Mouse (Mus musculus) spleen, adult 2 months (tissue): ENCODE measurements around the gene Habp2. TPM values are rescaled to one million over a fixed set of nuclear protein-coding genes. Genes with fewer than 3 reads are reported as not detected.
A peak's percentile ranks its signal among the peaks of the same experiment; 100 is the strongest.

Source experiments
- DNase-seq, 2 experiments: peaks; one replicate each; pipeline versions ENCODE4 v3.0.0 to v3.0.0-alpha.2; 2012 to 2021; ENCODE audit warnings: low spot score in 2 of 2, low read depth in 1 of 2
- H3K27ac ChIP-seq: fragments of 200-500 bp; 2 replicates; pipeline ENCODE4 v1.5.1; 2012; ENCODE audit warnings: low read length, inconsistent platforms; ENCODE audit not compliant: insufficient read depth
- H3K27me3 ChIP-seq: fragments of 200-500 bp; 2 replicates; pipeline ENCODE4 v1.6.1; 2012; ENCODE audit warnings: mild to moderate bottlenecking, moderate library complexity, low read length, inconsistent platforms; ENCODE audit not compliant: control insufficient read depth, insufficient read depth
- H3K36me3 ChIP-seq: fragments of 200-500 bp; 2 replicates; pipeline ENCODE4 v1.6.1; 2012; ENCODE audit warnings: mild to moderate bottlenecking, low read length, inconsistent platforms; ENCODE audit not compliant: control insufficient read depth, insufficient read depth
- H3K4me1 ChIP-seq: fragments of 200-500 bp; 2 replicates; pipeline ENCODE4 v1.6.1; 2011; ENCODE audit warnings: inconsistent platforms; ENCODE audit not compliant: control insufficient read depth, insufficient read depth, insufficient read length
- H3K4me3 ChIP-seq: fragments of 200-500 bp; 2 replicates; pipeline ENCODE4 v1.5.1; 2011; ENCODE audit warnings: mild to moderate bottlenecking, inconsistent platforms; ENCODE audit not compliant: insufficient read depth, insufficient read length; ENCODE audit errors: extremely low read depth
- CTCF ChIP-seq: fragments of 200-500 bp; IDR thresholded peaks from 2 replicates; pipeline ENCODE4 v1.5.1; 2011; ENCODE audit warnings: mild to moderate bottlenecking, inconsistent platforms; ENCODE audit not compliant: insufficient read depth, insufficient read length, insufficient replicate concordance; ENCODE audit errors: extremely low read depth
- POLR2A ChIP-seq: fragments of 200-500 bp; IDR thresholded peaks from 2 replicates; pipeline ENCODE4 v1.6.1; 2011; ENCODE audit warnings: low read depth, low read length, inconsistent platforms
- WGBS: fragments of 180-500 bp; shearing (Covaris S2); methylation state at CpG from one replicate; pipeline ENCODE4 v1.1.7; 2018; 5-methylcytosine and 5-hydroxymethylcytosine counted together
- polyA plus RNA-seq: library from polyadenylated mRNA; depleted of rRNA; stranded (reverse); fragments of >200 nt; gene quantifications from 2 replicates; pipeline ENCODE4 v1.2.3, GENCODE M21; 2012

Gene Habp2
- polyA plus RNA-seq, 1 experiment = 1.7 TPM

GRCm38 (mm10) chr19:56292335-56292734 is 5.4 kb downstream of the Habp2 start:
- H3K27ac ChIP-seq = no peak overlapping the region
- no peak for DNase-seq
- H3K36me3 ChIP-seq = no peaks in the 10 kb centered on the region
- no peaks in the 10 kb centered on the region for H3K4me1 ChIP-seq
- H3K27me3 ChIP-seq = no peaks in the 10 kb centered on the region
- TF ChIP-seq CTCF (no peak), POLR2A (no peak)
- WGBS = 80% methylated on average over 9 of the region's 9 CpGs
- H3K4me3 ChIP-seq = no peak overlapping the region

- WGBS = 61% methylated on average over 7 of the region's 7 CpGs
- TF ChIP-seq CTCF (peak; percentile 65; the same call in 1 of the 2 replicates), POLR2A (no peak)
- Histone ChIP-seq H3K36me3 (no peaks in the 10 kb centered on the region), H3K27me3 (no peaks in the 10 kb centered on the region), H3K4me1 (no peaks in the 10 kb centered on the region), H3K4me3 (no peak overlapping the region), H3K27ac (no peak overlapping the region)
- peak in 1 of 2 experiments; percentile 47 for DNase-seq
Observed at GRCm38 (mm10) chr19:56294654-56295399, 7.9 kb downstream of the Habp2 start.

DNA sequence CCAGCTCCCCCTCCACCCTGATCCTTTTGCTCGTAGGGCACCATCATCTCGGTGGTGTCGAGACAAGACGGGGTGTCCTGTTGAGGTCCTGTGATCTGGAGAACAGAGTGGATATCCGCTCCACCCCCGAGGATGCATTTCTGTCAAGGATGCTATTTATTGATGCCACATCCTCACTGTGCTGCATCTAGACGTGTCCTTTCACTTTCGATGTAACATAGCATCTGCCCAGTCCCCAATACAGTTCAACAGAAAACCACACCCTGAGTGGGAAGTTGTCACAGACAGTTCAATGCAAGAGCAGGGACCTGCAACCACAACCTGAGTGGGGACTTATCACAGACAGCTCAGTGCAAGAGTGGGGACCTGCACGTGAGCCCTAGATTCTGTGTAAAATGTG is 9.7 kb downstream of the Habp2 start:
- TF ChIP-seq POLR2A = no peak
- TF ChIP-seq CTCF = no peak
- DNase-seq = no peak
- Histone ChIP-seq H3K27ac (no peak overlapping the region), H3K36me3 (no peaks in the 10 kb centered on the region), H3K4me1 (no peaks in the 10 kb centered on the region), H3K4me3 (no peak overlapping the region), H3K27me3 (no peaks in the 10 kb centered on the region)
- WGBS = 53% methylated on average over 9 of the region's 9 CpGs

- Histone ChIP-seq H3K4me1 (no peaks in the 10 kb centered on the region), H3K27me3 (no peaks in the 10 kb centered on the region), H3K4me3 (no peak overlapping the region), H3K36me3 (no peaks in the 10 kb centered on the region), H3K27ac (no peak overlapping the region)
- no peak for DNase-seq
- no peak for TF ChIP-seq CTCF
- TF ChIP-seq POLR2A = no peak
- 78% methylated on average over 3 of the region's 3 CpGs for WGBS
Observed at GRCm38 (mm10) chr19:56297264-56297663, 10.3 kb downstream of the Habp2 start.

DNA sequence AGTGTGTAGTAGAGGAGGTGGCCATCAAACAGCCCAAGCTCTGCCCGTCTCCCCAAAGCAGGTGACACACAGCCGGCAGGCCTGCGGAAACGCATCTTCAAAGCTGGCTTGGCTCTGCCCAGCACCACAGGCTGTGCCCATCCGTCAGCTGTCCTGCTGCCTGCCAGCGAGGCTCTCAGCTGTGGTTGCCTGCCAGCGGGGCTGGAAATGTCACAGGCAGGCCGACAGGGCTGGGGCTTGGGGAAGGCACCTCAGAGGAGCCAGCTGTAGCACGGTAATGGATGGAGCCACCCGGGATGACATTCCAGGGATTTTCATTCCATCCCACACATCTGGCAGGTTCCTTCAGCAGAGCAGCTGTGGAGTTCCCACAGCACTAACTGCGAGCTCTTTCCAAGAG is 13.9 kb downstream of the Habp2 start:
- no peaks in the 10 kb centered on the region for H3K4me1 ChIP-seq
- no peak overlapping the region for H3K4me3 ChIP-seq
- no peak for TF ChIP-seq CTCF
- TF ChIP-seq POLR2A = no peak
- no peaks in the 10 kb centered on the region for H3K27me3 ChIP-seq
- no peak overlapping the region for H3K27ac ChIP-seq
- no peaks in the 10 kb centered on the region for H3K36me3 ChIP-seq
- 89% methylated on average over 11 of the region's 11 CpGs for WGBS
- DNase-seq = no peak

DNA sequence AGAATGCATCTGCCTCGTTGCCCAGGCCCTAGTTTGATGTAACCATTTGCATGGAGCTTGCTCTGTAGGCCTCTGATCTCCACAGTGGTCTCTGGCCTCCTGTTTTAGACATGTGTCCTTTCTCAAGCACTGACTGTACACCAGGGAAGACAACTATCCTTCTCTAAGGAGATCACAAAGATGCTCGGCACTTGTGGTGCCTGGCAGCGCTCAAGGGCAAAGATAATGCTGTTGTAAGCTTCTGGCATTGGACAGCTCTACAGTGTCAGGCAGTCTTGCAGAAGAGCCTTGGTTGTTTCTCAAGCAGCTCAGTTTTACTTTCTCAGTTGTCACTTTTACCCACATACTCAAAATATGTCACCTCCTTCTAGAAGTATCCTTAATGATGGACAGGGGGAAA is 29.6 kb downstream of the Habp2 start:
- Histone ChIP-seq H3K27me3 (no peaks in the 10 kb centered on the region), H3K4me3 (no peak overlapping the region), H3K4me1 (no peaks in the 10 kb centered on the region), H3K27ac (no peak overlapping the region), H3K36me3 (no peaks in the 10 kb centered on the region)
- 82% methylated on average over 3 of the region's 3 CpGs for WGBS
- no peak for DNase-seq
- TF ChIP-seq POLR2A (no peak), CTCF (no peak)

DNA sequence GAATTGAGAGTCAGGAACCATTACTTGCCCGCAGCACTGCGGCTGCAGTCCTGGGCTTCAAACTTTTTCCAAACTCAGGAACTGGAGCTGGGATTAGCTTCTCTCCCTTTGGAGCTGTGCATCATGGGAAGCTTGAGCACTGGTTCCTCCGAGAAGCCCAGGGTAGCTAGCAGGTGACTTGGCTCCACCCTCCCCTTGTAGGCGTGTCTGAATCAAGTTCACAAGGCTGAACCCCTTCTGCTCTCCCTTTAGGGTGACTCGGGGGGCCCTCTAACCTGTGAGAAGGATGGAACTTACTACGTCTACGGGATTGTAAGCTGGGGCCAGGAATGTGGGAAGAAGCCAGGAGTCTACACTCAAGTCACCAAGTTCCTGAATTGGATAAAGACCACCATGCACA is 32.3 kb downstream of the Habp2 start:
- H3K27me3 ChIP-seq = no peaks in the 10 kb centered on the region
- H3K4me3 ChIP-seq = no peak overlapping the region
- no peaks in the 10 kb centered on the region for H3K4me1 ChIP-seq
- DNase-seq = no peak
- no peak for TF ChIP-seq CTCF
- TF ChIP-seq POLR2A = no peak
- no peaks in the 10 kb centered on the region for H3K36me3 ChIP-seq
- H3K27ac ChIP-seq = no peak overlapping the region
- 84% methylated on average over 7 of the region's 7 CpGs for WGBS
